Mouse (Mus musculus) cortical plate, adult 2 months (tissue): Measurements from ENCODE around the gene Frmpd2. TPM values are rescaled to one million over a fixed set of nuclear protein-coding genes. Genes with fewer than 3 reads are reported as not detected.
A peak's percentile ranks its signal among the peaks of the same experiment; 100 is the strongest.
"Not testable (repeated sequence)": the region's sequence is repeated elsewhere in the genome, so short reads cannot be mapped to it uniquely, and the experiment has no call there.

Experiments used
- H3K27ac ChIP-seq: fragments of 200-500 bp; 2 replicates; pipeline ENCODE4 v1.5.1; 2012; ENCODE audit warnings: low read length, control low read depth, inconsistent platforms; ENCODE audit not compliant: insufficient read depth
- H3K4me1 ChIP-seq: fragments of 200-500 bp; 2 replicates; pipeline ENCODE4 v1.6.1; 2011; ENCODE audit warnings: low read length; ENCODE audit not compliant: control insufficient read depth, insufficient read depth
- H3K4me3 ChIP-seq: fragments of 200-500 bp; 2 replicates; pipeline ENCODE4 v1.5.1; 2011; ENCODE audit warnings: mild to moderate bottlenecking, low read length, control low read depth; ENCODE audit not compliant: insufficient read depth
- CTCF ChIP-seq: fragments of 200-500 bp; IDR thresholded peaks from 2 replicates; pipeline ENCODE4 v1.5.1; 2011; ENCODE audit warnings: mild to moderate bottlenecking, control low read depth, low read length; ENCODE audit not compliant: insufficient read depth; ENCODE audit errors: extremely low read depth
- POLR2A ChIP-seq: fragments of 200-500 bp; IDR thresholded peaks from 2 replicates; pipeline ENCODE4 v1.6.1; 2011; ENCODE audit warnings: mild to moderate bottlenecking, low read length, control low read depth; ENCODE audit not compliant: insufficient read depth; ENCODE audit errors: extremely low read depth
- polyA plus RNA-seq: library from polyadenylated mRNA; depleted of rRNA; stranded (reverse); fragments of >200 nt; gene quantifications from 2 replicates; pipeline ENCODE4 v1.2.3, GENCODE M21; 2012; rRNA removed

Gene Frmpd2
- polyA plus RNA-seq = 0.49 and 1.0 TPM in 2 replicates

GRCm38 (mm10) chr14:33471331-33471730 is at the start of gene Frmpd2:
TSS of gene Frmpd2 (plus strand) at chr14:33471696.
- TF ChIP-seq CTCF (no peak), POLR2A (no peak)
- H3K4me3 ChIP-seq = no peak within 1 kb of the TSS
- H3K4me1 ChIP-seq = no peaks in the 10 kb centered on the region
- no peak within 1 kb of the TSS for H3K27ac ChIP-seq

- H3K4me1 ChIP-seq = peaks cover 1% of the 10 kb centered on the region; the same call in 1 of the 2 replicates
- no peak overlapping the region for H3K4me3 ChIP-seq
- TF ChIP-seq CTCF (no peak), POLR2A (no peak)
- H3K27ac ChIP-seq = no peak overlapping the region
These were observed 48.5 kb upstream of the Frmpd2 start for GRCm38 (mm10) chr14:33423003-33423402.

- no peak overlapping the region for H3K27ac ChIP-seq
- TF ChIP-seq CTCF (no peak), POLR2A (no peak)
- H3K4me1 ChIP-seq = peaks cover 1% of the 10 kb centered on the region; the same call in 1 of the 2 replicates
- no peak overlapping the region for H3K4me3 ChIP-seq
These were observed 47.4 kb upstream of the Frmpd2 start for GRCm38 (mm10) chr14:33424124-33424523.

GRCm38 (mm10) chr14:33432485-33432884 is 39.0 kb upstream of the Frmpd2 start:
- H3K27ac ChIP-seq, H3K4me3 ChIP-seq, H3K4me1 ChIP-seq: not testable (repeated sequence)

GRCm38 (mm10) chr14:33443780-33444179 is 27.7 kb upstream of the Frmpd2 start:
- Histone ChIP-seq H3K4me3 (no peak overlapping the region), H3K27ac (no peak overlapping the region), H3K4me1 (peaks cover 7% of the 10 kb centered on the region; the same call in 1 of the 2 replicates)
- TF ChIP-seq CTCF (no peak), POLR2A (no peak)

GRCm38 (mm10) chr14:33445962-33446361 is 25.5 kb upstream of the Frmpd2 start:
- H3K27ac ChIP-seq = peak overlapping the region; percentile 80; the same call in 1 of the 2 replicates
- TF ChIP-seq POLR2A = no peak
- TF ChIP-seq CTCF = no peak
- peak overlapping the region; percentile 97 for H3K4me3 ChIP-seq
- peaks cover 7% of the 10 kb centered on the region; the same call in 1 of the 2 replicates for H3K4me1 ChIP-seq

- TF ChIP-seq CTCF = no peak
- no peak for TF ChIP-seq POLR2A
- Histone ChIP-seq H3K4me3 (peak overlapping the region; percentile 97), H3K27ac (peak overlapping the region; percentile 80), H3K4me1 (peaks cover 6% of the 10 kb centered on the region; the same call in 1 of the 2 replicates)
These were observed 24.9 kb upstream of the Frmpd2 start for GRCm38 (mm10) chr14:33446561-33447023.

GRCm38 (mm10) chr14:33447027-33447569 is 24.4 kb upstream of the Frmpd2 start, which contains the start of gene Mapk8:
TSS of gene Mapk8 (minus strand) at chr14:33447158.
- Histone ChIP-seq H3K4me1 (peaks cover 5% of the 10 kb centered on the region; the same call in 1 of the 2 replicates), H3K27ac (peak within 1 kb of the TSS; percentile 80), H3K4me3 (peak within 1 kb of the TSS; percentile 97)
- TF ChIP-seq CTCF (no peak), POLR2A (peak; percentile 86)

- TF ChIP-seq POLR2A = no peak
- no peak for TF ChIP-seq CTCF
- Histone ChIP-seq H3K27ac (no peak overlapping the region), H3K4me3 (no peak overlapping the region), H3K4me1 (peaks cover 5% of the 10 kb centered on the region; the same call in 1 of the 2 replicates)
These were observed 23.2 kb upstream of the Frmpd2 start for GRCm38 (mm10) chr14:33448276-33448675.

- TF ChIP-seq CTCF = no peak
- H3K4me3 ChIP-seq = no peak overlapping the region
- no peak overlapping the region for H3K27ac ChIP-seq
- peaks cover 2% of the 10 kb centered on the region; the same call in 1 of the 2 replicates for H3K4me1 ChIP-seq
These were observed 22.1 kb upstream of the Frmpd2 start for GRCm38 (mm10) chr14:33449296-33449840.
